Mouse (Mus musculus) lung, postnatal 0 days (tissue): ENCODE measurements around the gene Bcar3.

Experiments
- CTCF ChIP-seq: IDR thresholded peaks from 2 replicates; pipeline ENCODE4 v1.5.1; 2016; ENCODE audit warnings: antibody characterized with exemption, mild to moderate bottlenecking
- EP300 ChIP-seq: IDR thresholded peaks from 2 replicates; pipeline ENCODE4 v1.6.1; 2016; ENCODE audit warnings: antibody characterized with exemption, mild to moderate bottlenecking, control low read depth

DNA sequence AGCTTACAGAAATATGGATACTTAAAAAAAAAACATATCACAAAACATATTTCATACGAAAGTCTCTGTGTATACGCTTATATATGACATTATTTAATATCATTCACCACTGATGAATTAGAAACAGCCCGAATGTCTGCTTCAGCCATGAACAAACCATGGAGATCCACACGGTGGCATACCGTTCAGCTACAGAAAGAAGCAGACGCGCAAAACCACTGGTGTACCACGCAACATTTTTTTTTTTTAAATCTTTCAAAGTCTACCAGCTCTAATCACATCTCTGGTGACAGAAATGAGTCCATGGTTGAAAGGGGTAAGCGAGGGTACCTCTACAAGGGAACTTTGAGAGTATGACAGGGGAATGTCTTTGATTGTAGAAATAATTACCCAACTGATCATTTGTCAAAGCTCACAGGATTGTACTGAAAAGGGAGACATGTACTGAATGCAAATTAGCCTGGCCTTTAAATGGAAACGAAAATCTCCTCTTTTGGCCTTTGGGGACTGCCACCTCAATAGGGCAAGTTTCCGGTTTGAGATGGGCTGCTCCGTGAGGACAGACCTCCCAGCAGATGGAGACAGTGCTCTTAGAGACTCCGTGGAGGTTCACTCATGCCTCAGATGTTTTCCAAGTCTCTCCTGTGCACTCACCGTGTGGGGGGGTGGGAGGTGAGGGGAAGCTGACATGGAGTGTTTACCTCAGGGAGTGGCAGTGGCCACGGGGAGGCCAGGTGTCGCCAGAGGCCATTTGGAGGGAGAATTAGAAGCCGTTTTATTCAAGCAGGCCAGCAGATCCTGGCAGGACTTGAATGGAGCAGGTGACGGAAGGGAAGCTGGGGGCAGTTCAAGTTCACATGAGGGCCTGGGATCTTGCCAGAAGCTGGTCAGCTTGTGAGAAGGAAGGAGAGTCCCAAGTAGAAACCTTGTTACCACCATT, 168.3 kb downstream of the Bcar3 start:
- TF ChIP-seq CTCF (no peak; the same call in 1 of the 2 replicates), EP300 (0 out of 2 replicates have a peak, but pooled peaks have one; percentile 28)
